ENCODE assay signal across 14 mouse cellular contexts in genomic region chr1:161894126-161894525, GRCm38 (mm10). TPM values are rescaled to one million over a fixed set of nuclear protein-coding genes. Genes with fewer than 3 reads are reported as not detected.
DNase-seq lines count a peak whose midpoint lies in the region; ATAC-seq and TF ChIP-seq lines count a peak whose summit lies in the region.
"Had no signal": no experiment of that assay in that cellular context is flagged by ENCODE, and none has a peak within 500 bp of the region (broad histone marks: within the 10 kb centered on the region; RNA-seq: fewer than 3 reads in every experiment).

No protein-coding gene starts in this region.

- no peaks in the 10 kb centered on the region for H3K27me3 ChIP-seq in midbrain, embryonic 11.5 days (ENCODE audit: control insufficient read depth, insufficient read depth, low read length)
- H3K27me3 ChIP-seq in midbrain, embryonic 13.5 days: no peaks in the 10 kb centered on the region
- no peaks in the 10 kb centered on the region for H3K27me3 ChIP-seq in G1E (ENCODE audit: insufficient read depth, low read length)
- H3K27me3 ChIP-seq in kidney, embryonic 14.5 days (ENCODE audit: control insufficient read depth, insufficient read depth, low read length): no peaks in the 10 kb centered on the region
- H3K27me3 ChIP-seq: embryonic facial prominence, embryonic 15.5 days; midbrain, embryonic 12.5 days had no signal

- H3K9ac ChIP-seq in midbrain, embryonic 11.5 days (ENCODE audit: low read length): no peak overlapping the region
- no peak overlapping the region for H3K9ac ChIP-seq in midbrain, embryonic 13.5 days (replicated peaks)
- H3K9ac ChIP-seq in kidney, embryonic 14.5 days (ENCODE audit: low read depth, low read length): no peak overlapping the region
- H3K9ac ChIP-seq: embryonic facial prominence, embryonic 15.5 days; midbrain, embryonic 12.5 days had no signal

- H3K36me3 ChIP-seq in midbrain, embryonic 11.5 days (ENCODE audit: control insufficient read depth, insufficient read depth, low read length): no peaks in the 10 kb centered on the region
- H3K36me3 ChIP-seq in midbrain, embryonic 13.5 days: no peaks in the 10 kb centered on the region
- H3K36me3 ChIP-seq in G1E (replicated peaks): no peaks in the 10 kb centered on the region
- no peaks in the 10 kb centered on the region for H3K36me3 ChIP-seq in kidney, embryonic 14.5 days (ENCODE audit: control insufficient read depth, insufficient read depth, low read length)
- H3K36me3 ChIP-seq: embryonic facial prominence, embryonic 15.5 days; midbrain, embryonic 12.5 days had no signal

- no peak for ATAC-seq in midbrain, embryonic 11.5 days (ENCODE audit: low FRiP score)
- ATAC-seq in midbrain, embryonic 13.5 days: no peak
- ATAC-seq in G1E (ENCODE audit: extremely low read depth, insufficient number of reproducible peaks, low FRiP score, poor library complexity, severe bottlenecking): peak; percentile 32
- peak; percentile 48 for ATAC-seq in granulocyte monocyte progenitor cell, adult 5-6 weeks (replicated peaks; ENCODE audit: poor library complexity, severe bottlenecking)
- ATAC-seq in megakaryocyte, adult 5-6 weeks (ENCODE audit: poor library complexity, severe bottlenecking): peak; percentile 41
- ATAC-seq in kidney, embryonic 14.5 days (ENCODE audit: low FRiP score, low TSS enrichment): no peak

- no peak for TF ChIP-seq CTCF in G1E (IDR thresholded peaks at IDR 0.05; ENCODE audit: low read depth, low read length)

- H3K9me3 ChIP-seq in midbrain, embryonic 11.5 days (ENCODE audit: control insufficient read depth, low read length): no peaks in the 10 kb centered on the region
- no peaks in the 10 kb centered on the region for H3K9me3 ChIP-seq in midbrain, embryonic 13.5 days
- H3K9me3 ChIP-seq in G1E (replicated peaks): no peaks in the 10 kb centered on the region
- H3K9me3 ChIP-seq in kidney, embryonic 14.5 days (ENCODE audit: control insufficient read depth, low read length): no peaks in the 10 kb centered on the region
- H3K9me3 ChIP-seq: embryonic facial prominence, embryonic 15.5 days; midbrain, embryonic 12.5 days had no signal

- no peak overlapping the region for H3K4me3 ChIP-seq in midbrain, embryonic 11.5 days (ENCODE audit: low read depth, low read length)
- H3K4me3 ChIP-seq in midbrain, embryonic 13.5 days (replicated peaks): no peak overlapping the region
- peak overlapping the region; percentile 38; the same call in 1 of the 2 replicates for H3K4me3 ChIP-seq in G1E (ENCODE audit: low read depth, low read length)
- no peak overlapping the region for H3K4me3 ChIP-seq in kidney, embryonic 14.5 days (ENCODE audit: low read length)
- H3K4me3 ChIP-seq: embryonic facial prominence, embryonic 15.5 days; midbrain, embryonic 12.5 days had no signal

- 90% methylated on average over 2 of the region's 2 CpGs for WGBS in midbrain, embryonic 11.5 days
- 94% methylated on average over 2 of the region's 2 CpGs for WGBS in midbrain, embryonic 13.5 days
- WGBS in kidney, embryonic 14.5 days: 76% methylated on average over 2 of the region's 2 CpGs

- no peak overlapping the region for H3K4me2 ChIP-seq in midbrain, embryonic 11.5 days
- H3K4me2 ChIP-seq in midbrain, embryonic 13.5 days (replicated peaks): no peak overlapping the region
- H3K4me2 ChIP-seq in kidney, embryonic 14.5 days (replicated peaks; ENCODE audit: low read depth, low read length): no peak overlapping the region
- H3K4me2 ChIP-seq: embryonic facial prominence, embryonic 15.5 days; midbrain, embryonic 12.5 days had no signal

- peak overlapping the region; percentile 36; the same call in 1 of the 2 replicates for H3K27ac ChIP-seq in midbrain, embryonic 11.5 days (ENCODE audit: low read depth, low read length)
- H3K27ac ChIP-seq in midbrain, embryonic 13.5 days: no peak overlapping the region
- H3K27ac ChIP-seq in kidney, embryonic 14.5 days (ENCODE audit: low read depth, low read length): no peak overlapping the region
- H3K27ac ChIP-seq: embryonic facial prominence, embryonic 15.5 days had no signal

- no peak for DNase-seq in midbrain, embryonic 11.5 days (ENCODE audit: low spot score, missing footprints)
- no peak for DNase-seq in G1E (ENCODE audit: low spot score)
- no peak for DNase-seq in right cerebral cortex, postnatal 25 days
- DNase-seq in testis, postnatal 10 days (ENCODE audit: low spot score): no peak
- DNase-seq: cerebellum, postnatal 10 days; heart, postnatal 10 days; kidney, adult 11 months; right cerebral cortex, postnatal 4 days had no signal

- no peaks in the 10 kb centered on the region for H3K4me1 ChIP-seq in midbrain, embryonic 11.5 days (ENCODE audit: control insufficient read depth, insufficient read depth, low read length)
- 0 out of 2 replicates have a peak, but pooled peaks cover 6% of the 10 kb centered on the region for H3K4me1 ChIP-seq in midbrain, embryonic 13.5 days (replicated peaks)
- peaks cover 47% of the 10 kb centered on the region for H3K4me1 ChIP-seq in G1E (ENCODE audit: insufficient read depth, low read depth, low read length)
- peaks cover 11% of the 10 kb centered on the region; the same call in 1 of the 2 replicates for H3K4me1 ChIP-seq in kidney, embryonic 14.5 days (ENCODE audit: control insufficient read depth, insufficient read depth, low read length)
- H3K4me1 ChIP-seq: embryonic facial prominence, embryonic 15.5 days; midbrain, embryonic 12.5 days had no signal

RNA-seq across cellular contexts. Expression of gene Suco, which starts 17.6 kb away (rescaled TPM):
- 27.1 and 31.0 TPM in 2 replicates for polyA plus RNA-seq in midbrain, embryonic 11.5 days (2014; fragmentation: Nextera tagmentation; extraction: Ambion mirVana)
- 23.5 and 27.2 TPM in 2 replicates for polyA plus RNA-seq in midbrain, embryonic 13.5 days (2015; fragmentation: Nextera tagmentation; extraction: Ambion mirVana)
- total RNA-seq in G1E (2014; fragmentation: Nextera tagmentation) (74.9 and 90.6 TPM in 2 replicates), G1E (2017) (44.7 and 58.9 TPM in 2 replicates)
- polyA plus RNA-seq in G1E (2012): 1.7 and 2.0 TPM in 2 replicates
- 25.1 and 30.5 TPM in 2 replicates for total RNA-seq in granulocyte monocyte progenitor cell, adult 5-6 weeks (2014; fragmentation: Nextera tagmentation)
- total RNA-seq in granulocyte monocyte progenitor cell, adult 5-6 weeks (2017): 102 and 110 TPM in 2 replicates
- total RNA-seq in megakaryocyte, adult 5-6 weeks (2015): 23.0 and 26.4 TPM in 2 replicates
- 52.0 and 61.3 TPM in 2 replicates for total RNA-seq in megakaryocyte, adult 5-6 weeks (2017)
- polyA plus RNA-seq in kidney, embryonic 14.5 days (2014; fragmentation: Nextera tagmentation; extraction: Ambion mirVana): 20.2 and 30.6 TPM in 2 replicates

Comparison
In these comparisons a context has a peak if more than half of its experiments do, and no peak if none do; other contexts are left out.
1. ATAC-seq: peak in G1E (single experiment), granulocyte monocyte progenitor cell, adult 5-6 weeks (single experiment) and megakaryocyte, adult 5-6 weeks (single experiment); none in midbrain, embryonic 11.5 days (single experiment), midbrain, embryonic 13.5 days (single experiment) and kidney, embryonic 14.5 days (single experiment).